Mouse (Mus musculus): ENCODE measurements around the gene Dnm1.
"Not testable (repeated sequence)": the region's sequence is repeated elsewhere in the genome, so short reads cannot be mapped to it uniquely, and the experiment has no call there.

Gene Dnm1

GRCm38 (mm10) chr2:32353007-32353542, at the start of gene Dnm1:
Gene Dnm1, minus strand, starts transcription at chr2:32353338.
- peak; percentile 94 for DNase-seq

- DNase-seq, result no peak
Observed at GRCm38 (mm10) chr2:32396695-32397094, 43.6 kb upstream of the Dnm1 start.

DNA sequence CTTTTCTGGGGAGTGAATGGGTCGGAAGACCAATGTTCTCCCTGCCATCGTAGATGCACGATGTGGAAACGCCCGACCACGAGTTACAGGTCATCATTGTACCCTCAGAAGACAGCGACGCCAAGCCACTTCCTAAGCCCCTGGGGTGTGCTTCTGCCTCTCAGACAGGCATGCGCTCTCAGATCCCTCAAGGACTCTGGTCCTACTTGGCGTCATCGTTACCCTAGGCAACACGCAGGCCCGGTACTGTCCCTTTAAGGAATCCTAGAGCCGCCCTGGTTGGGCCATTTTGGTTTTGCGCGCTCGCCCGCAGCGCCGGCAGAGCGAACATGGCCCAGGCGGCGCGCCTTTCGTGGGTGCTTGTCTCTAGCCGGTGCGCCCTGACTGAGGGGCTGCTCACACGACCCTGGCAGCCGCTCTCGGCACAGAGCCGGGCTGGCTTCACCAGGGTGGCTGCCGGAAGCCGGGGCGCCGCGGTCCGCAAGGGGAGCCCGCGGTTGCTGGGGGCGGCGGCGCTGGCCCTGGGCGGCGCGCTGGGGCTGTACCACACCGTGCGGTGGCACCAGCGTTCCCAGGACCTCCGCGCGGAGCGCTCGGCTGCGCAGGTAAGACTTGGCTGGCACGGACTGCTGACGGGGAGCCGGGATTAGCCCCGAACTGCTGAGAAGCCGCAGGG, 42.9 kb upstream of the Dnm1 start:
- DNase-seq, result peak; percentile 95

GRCm38 (mm10) chr2:32395484-32395945, 42.4 kb upstream of the Dnm1 start, which contains the start of gene Ptges2:
Gene Ptges2, plus strand, starts transcription at chr2:32395896.
- DNase-seq, result peak; percentile 94

GRCm38 (mm10) chr2:32394973-32395372, 41.8 kb upstream of the Dnm1 start:
- peak; percentile 71 for DNase-seq

DNA sequence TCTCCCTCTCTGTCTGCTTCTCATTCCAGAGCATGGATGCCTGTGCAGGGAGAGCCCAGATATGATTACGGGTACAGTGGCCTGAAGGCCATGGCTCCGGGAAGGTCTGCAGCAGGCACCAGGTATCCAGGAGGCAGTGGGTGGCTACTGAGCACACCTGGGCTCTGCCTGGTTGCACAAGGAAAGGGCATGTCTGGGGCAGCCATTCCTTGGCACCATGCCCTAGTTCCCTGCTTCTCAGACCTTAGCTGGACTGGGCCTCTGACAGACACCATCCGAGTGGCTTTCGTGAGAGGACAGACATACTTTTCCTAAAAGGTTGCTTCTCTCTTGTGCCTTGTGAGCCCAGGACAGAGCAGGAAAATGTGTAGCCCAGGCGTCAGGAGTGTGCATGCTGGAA, 38.9 kb upstream of the Dnm1 start:
- DNase-seq, result peak; percentile 63

- peak; percentile 33 for DNase-seq
Observed at GRCm38 (mm10) chr2:32390871-32391270, 37.7 kb upstream of the Dnm1 start.

DNA sequence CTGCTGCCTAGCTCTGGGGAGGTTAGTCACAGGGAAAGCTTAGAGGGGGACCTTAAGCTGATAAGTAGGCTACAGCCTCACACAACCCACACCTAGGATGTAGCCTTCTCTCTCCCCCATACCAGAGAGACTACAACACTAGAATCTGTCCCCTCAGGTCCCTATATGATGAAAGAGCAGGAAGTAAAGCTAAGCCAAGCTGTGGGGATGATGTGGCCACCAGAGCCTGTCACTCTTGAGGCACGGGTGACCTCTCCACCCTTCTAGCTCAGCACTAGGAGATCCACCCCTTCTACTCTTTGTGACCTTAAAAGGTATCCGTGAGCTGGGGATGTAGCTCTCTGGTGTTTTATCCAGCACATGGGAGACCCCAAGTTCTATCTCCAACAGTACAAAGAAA, 36.0 kb upstream of the Dnm1 start:
- DNase-seq, result no peak

DNA sequence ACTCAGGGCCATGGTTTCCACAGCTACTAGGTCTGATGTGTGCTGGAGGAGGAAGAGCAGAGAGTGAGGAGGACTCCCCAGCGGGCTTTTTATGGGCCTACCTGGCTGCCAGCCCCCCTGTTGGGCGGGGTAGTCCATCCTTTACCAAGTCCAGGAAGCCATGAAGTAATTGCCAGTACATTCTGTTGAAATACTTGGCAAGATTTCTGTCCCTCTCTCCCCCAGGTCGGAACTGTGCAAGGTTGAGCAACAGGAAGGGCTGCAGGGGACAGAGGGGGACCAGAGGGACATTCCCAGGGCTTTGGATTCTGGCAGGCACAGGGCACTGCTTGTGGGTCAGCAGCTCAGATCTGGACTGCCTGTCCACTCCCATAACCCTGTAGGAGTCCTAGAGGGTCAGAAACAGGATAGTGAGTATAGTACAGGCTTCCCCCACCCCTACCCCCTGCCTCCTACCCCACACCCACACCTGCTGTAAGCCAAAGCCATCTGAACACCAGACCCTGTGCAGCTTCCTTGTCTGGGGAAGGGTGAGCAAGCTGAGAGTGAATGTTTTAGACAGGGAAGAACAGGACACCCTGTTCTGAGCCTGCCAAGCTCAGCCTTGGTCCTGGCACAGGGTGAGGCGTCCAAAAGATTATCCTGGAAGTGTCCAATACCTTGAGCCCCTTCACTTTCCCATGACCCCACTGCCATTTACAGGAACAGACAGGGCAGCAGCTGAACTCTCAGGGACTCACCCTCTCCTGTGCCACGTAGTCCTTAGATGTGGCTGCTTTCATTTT, 34.8 kb upstream of the Dnm1 start, which contains the start of gene Lcn2:
Gene Lcn2 (minus strand): TSS at position 547 of the 785 bp plus-strand sequence.
- peak; percentile 38 for DNase-seq

GRCm38 (mm10) chr2:32382689-32383088, 29.6 kb upstream of the Dnm1 start:
- DNase-seq, result no peak

DNA sequence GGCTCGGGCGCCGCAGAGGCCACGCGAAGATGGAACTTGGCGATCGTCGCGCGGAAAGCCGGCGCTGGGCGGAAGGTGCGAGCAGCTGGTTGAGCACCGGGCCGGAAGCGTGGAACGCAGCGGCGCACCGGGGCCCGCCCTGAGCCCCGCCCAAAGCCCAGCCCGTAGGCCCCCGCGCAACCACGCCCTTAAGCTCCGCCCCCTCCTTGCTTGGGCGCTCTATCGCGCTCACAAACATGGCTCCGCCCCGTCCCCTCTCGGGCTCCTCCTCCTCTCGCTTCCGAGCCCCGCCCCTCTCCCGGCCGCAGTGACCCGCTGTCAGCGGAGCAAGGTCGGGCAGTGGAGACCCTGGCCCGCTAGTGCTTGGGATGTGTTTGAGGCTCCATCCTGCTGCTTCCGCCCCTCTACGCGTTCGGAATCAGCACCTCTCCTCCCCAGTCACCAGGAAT, 28.7 kb upstream of the Dnm1 start, which contains the start of gene 1110008P14Rik:
Gene 1110008P14Rik (minus strand): TSS at position 164 of the 449 bp plus-strand sequence.
- peak; percentile 96 for DNase-seq

- DNase-seq, result peak; percentile 57
Observed at GRCm38 (mm10) chr2:32381141-32381774, 28.1 kb upstream of the Dnm1 start.

- no peak for DNase-seq
Observed at GRCm38 (mm10) chr2:32380001-32380500, 26.9 kb upstream of the Dnm1 start.

DNA sequence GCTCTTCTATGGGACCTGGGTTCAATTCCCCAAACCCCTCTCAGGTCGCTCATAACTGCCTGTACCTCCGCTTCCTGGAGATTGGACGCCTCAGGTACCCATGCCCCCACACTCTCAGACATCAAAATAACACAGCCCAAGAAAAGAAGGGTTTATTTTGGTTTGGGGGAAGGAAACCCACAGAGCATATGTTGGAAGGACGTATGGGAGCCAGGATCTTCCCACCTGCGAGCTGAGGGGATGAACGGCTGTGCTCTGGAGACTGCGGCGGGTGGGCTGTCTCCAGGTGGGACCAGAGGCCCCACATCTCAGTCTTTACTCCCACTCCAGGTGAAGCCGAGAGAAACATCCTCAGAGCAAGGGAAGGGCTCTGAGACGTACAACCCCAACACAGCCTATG, 23.8 kb upstream of the Dnm1 start:
- DNase-seq, result no peak

DNA sequence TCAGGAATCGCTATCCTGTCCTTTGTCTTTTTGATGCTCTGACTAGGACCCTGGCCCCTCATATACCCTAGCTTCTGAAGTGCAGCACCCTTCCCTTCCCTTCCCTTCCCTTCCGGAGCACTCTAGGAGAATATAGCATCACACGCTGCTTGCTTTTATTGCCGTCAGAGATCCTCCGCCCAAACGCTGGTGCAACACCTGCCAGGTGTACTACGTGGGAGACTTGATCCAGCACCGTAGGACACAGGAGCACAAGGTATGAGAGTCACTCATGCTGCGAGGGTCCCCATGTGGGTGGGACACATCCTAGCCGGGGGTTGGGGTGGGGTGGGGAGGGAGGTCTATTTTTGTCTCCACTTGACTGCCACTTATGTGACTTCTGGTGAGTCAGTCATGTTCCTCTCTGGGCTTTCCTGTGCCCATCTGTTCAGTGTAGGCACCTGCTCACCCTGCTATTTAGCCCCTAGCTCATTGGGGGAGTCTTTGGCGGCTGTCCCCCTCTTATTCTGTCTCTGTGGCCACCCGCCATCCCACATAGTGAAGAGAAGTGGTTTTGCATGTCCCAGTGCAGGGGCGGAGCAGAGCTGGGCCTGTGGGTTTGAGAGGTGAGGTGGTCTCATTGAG, 22.3 kb upstream of the Dnm1 start:
- DNase-seq, result no peak

GRCm38 (mm10) chr2:32374191-32374590, 21.1 kb upstream of the Dnm1 start:
- DNase-seq, result no peak

GRCm38 (mm10) chr2:32367315-32367714, 14.2 kb upstream of the Dnm1 start:
- no peak for DNase-seq

DNA sequence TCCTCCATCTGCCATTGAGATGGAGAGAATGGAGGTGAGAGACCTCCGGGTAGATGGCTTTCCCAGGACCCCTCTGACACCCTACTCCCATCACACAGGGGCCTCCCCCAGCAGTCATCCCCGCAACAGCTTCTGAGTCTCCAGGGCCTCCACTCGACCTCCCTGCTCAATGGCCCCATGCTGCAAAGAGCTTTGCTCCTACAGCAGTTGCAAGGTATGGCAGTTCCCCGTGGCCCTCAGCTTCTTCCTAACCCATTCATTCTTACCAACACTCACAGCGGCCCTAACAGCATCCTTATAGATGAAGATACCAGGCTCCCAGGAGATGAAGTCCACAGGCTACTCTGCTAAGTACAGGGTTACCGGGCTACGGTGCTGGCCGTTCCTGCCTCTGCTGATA, 11.0 kb upstream of the Dnm1 start:
- no peak for DNase-seq

- DNase-seq, result peak; percentile 66
Observed at GRCm38 (mm10) chr2:32363376-32364106, 10.4 kb upstream of the Dnm1 start.

DNA sequence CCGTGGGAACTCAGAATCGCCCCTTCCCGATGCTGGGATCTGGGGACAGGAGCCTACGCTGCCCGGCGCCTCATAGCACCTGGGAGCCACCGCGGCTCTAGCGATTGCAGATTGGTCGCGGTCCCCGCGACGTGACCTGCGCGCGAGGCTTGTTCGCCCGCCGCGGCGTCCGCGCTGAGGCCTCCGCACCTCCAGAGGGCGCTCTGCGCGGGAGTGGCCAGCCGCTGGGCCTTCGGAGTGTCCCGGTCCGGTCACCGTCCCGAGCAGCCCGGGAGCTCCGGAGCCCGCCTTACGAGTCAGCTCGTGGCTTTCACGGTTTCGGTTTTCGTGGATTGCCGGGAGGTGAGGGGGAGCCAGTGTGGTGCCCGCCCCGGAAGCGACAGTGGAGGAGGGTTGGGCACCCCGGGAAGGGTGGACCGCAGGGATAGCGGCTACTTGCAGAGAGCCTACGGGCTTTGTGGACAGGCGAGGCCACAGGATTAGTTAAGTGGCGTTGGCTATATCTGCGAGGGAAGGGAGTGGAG, 9.7 kb upstream of the Dnm1 start:
- DNase-seq, result peak; percentile 94

- DNase-seq, result not testable (repeated sequence)
Observed at GRCm38 (mm10) chr2:32362274-32362673, 9.1 kb upstream of the Dnm1 start.
